ENCODE assay signal across 8 mouse cellular contexts in genomic region chr1:20951300-20951763, GRCm38 (mm10). TPM values are rescaled to one million over a fixed set of nuclear protein-coding genes. Genes with fewer than 3 reads are reported as not detected.
DNase-seq lines count a peak whose midpoint lies in the region; ATAC-seq lines count a peak whose summit lies in the region.

Efhc1 (plus strand) TSS chr1:20951626.

- H3K9me3 ChIP-seq in megakaryocyte, embryonic 14.5 days = peaks cover 2% of the 10 kb centered on the region; the same call in 1 of the 2 replicates

- H3K4me1 ChIP-seq in megakaryocyte, embryonic 14.5 days = peaks cover 16% of the 10 kb centered on the region

- H3K27me3 ChIP-seq in megakaryocyte, embryonic 14.5 days (replicated peaks) = peaks cover 3% of the 10 kb centered on the region

- peak; percentile 91 for ATAC-seq in inflammation-experienced regulatory T-cells, adult 6 months

- H3K4me3 ChIP-seq in megakaryocyte, embryonic 14.5 days (replicated peaks) = peak within 1 kb of the TSS; percentile 91

- peak; percentile 95 for DNase-seq in adrenal gland, adult 2 months
- peak; percentile 96 for DNase-seq in embryo, embryonic 11 days
- peak; percentile 95 for DNase-seq in gastrocnemius, postnatal 25 days
- peak; percentile 84 to 94 for DNase-seq in left cerebral cortex, adult 9 months (ENCODE audit: low spot score in 2 of 2)
- peak; percentile 96 to 97 for DNase-seq in right cerebral cortex, postnatal 10 days (ENCODE audit: low spot score in 2 of 2)
- peak; percentile 94 for DNase-seq in urinary bladder, postnatal 14 days (ENCODE audit: low spot score)

- no peaks in the 10 kb centered on the region for H3K36me3 ChIP-seq in megakaryocyte, embryonic 14.5 days (replicated peaks; ENCODE audit: low read length)

RNA-seq across cellular contexts. Expression of gene Efhc1, which starts in this region (rescaled TPM):
- 1 to 10 TPM; 1.7 to 2.1 TPM for total RNA-seq in adrenal gland, adult 2 months (2021)
- polyA plus RNA-seq in adrenal gland, adult 2 months (2012; rRNA removed) = 0.35 and 0.41 TPM in 2 replicates
- under 1 TPM; 0.41 to 0.51 TPM for total RNA-seq in gastrocnemius, postnatal 25 days (2021)
- under 1 TPM; 0.47 to 0.87 (median 0.70) TPM for polyA plus RNA-seq in inflammation-experienced regulatory T-cells, adult 6 months (2017; shearing (Covaris generic))
- polyA plus RNA-seq in megakaryocyte, embryonic 14.5 days (2012; ENCODE audit: insufficient read depth, low replicate concordance) = 0.78 TPM in 1 of 2 replicates, not detected in the other

Comparison
In these comparisons a context has a peak if more than half of its experiments do, and no peak if none do; other contexts are left out.
1. Peak in every context shown above with its lines: DNase-seq, ATAC-seq and H3K4me3 ChIP-seq.
2. Peak in DNase-seq in gastrocnemius, postnatal 25 days; RNA of the gene not detected or under 1 TPM.
3. Peak in ATAC-seq in inflammation-experienced regulatory T-cells, adult 6 months; RNA of the gene not detected or under 1 TPM.